Mouse (Mus musculus): ENCODE measurements at regions not wholly inside any gene's neighbourhood (a gene's known extent, or its start where the extent isn't known, plus 50 kb on each side); places are given as distances from the start of the nearest gene placed in this dataset.

GRCm38 (mm10) chr4:94376256-94376655 lies 180.1 kb upstream of the Gm10306 start:
- H3K27me3 ChIP-seq (ENCODE audit: control insufficient read depth, insufficient read depth, low read length), result no peaks in the 10 kb centered on the region
- ATAC-seq (replicated peaks; ENCODE audit: insufficient number of reproducible peaks, low FRiP score, low TSS enrichment, low read depth) (no peak), DNase-seq (ENCODE audit: low spot score) (no peak)
- H3K4me2 ChIP-seq (ENCODE audit: low read depth, low read length), result no peak overlapping the region
- H3K27ac ChIP-seq (replicated peaks; ENCODE audit: low read depth, low read length), result no peak overlapping the region
- no peaks in the 10 kb centered on the region for H3K9me3 ChIP-seq (replicated peaks; ENCODE audit: control insufficient read depth, low read length)
- no peaks in the 10 kb centered on the region for H3K4me1 ChIP-seq (ENCODE audit: control insufficient read depth, insufficient read depth, low read length)
- no peak overlapping the region for H3K9ac ChIP-seq (replicated peaks; ENCODE audit: low read length)
- no peak overlapping the region for H3K4me3 ChIP-seq (ENCODE audit: low read depth, low read length)
- no peaks in the 10 kb centered on the region for H3K36me3 ChIP-seq (replicated peaks; ENCODE audit: control insufficient read depth, insufficient read depth, low read depth, low read length)
- 96% methylated on average over 1 of the region's 1 CpGs for WGBS

- 47% methylated on average over 7 of the region's 7 CpGs for WGBS
- no peak overlapping the region for H3K27ac ChIP-seq (replicated peaks; ENCODE audit: low read depth, low read length)
- no peak for ATAC-seq (replicated peaks; ENCODE audit: insufficient number of reproducible peaks, low FRiP score, low TSS enrichment, low read depth)
- no peaks in the 10 kb centered on the region for H3K36me3 ChIP-seq (replicated peaks; ENCODE audit: control insufficient read depth, insufficient read depth, low read depth, low read length)
- H3K4me3 ChIP-seq (ENCODE audit: low read depth, low read length), result no peak overlapping the region
- H3K27me3 ChIP-seq (ENCODE audit: control insufficient read depth, insufficient read depth, low read length), result no peaks in the 10 kb centered on the region
- H3K4me2 ChIP-seq (ENCODE audit: low read depth, low read length), result no peak overlapping the region
- no peaks in the 10 kb centered on the region for H3K9me3 ChIP-seq (replicated peaks; ENCODE audit: control insufficient read depth, low read length)
- H3K9ac ChIP-seq (replicated peaks; ENCODE audit: low read length), result no peak overlapping the region
- no peaks in the 10 kb centered on the region for H3K4me1 ChIP-seq (ENCODE audit: control insufficient read depth, insufficient read depth, low read length)
- DNase-seq (ENCODE audit: low spot score), result no peak
These were observed 170.6 kb upstream of the Gm10306 start for GRCm38 (mm10) chr4:94385703-94386102.

- Histone ChIP-seq H3K27ac (replicated peaks; ENCODE audit: low read depth, low read length) (no peak overlapping the region), H3K4me1 (ENCODE audit: control insufficient read depth, insufficient read depth, low read length) (no peaks in the 10 kb centered on the region), H3K9ac (replicated peaks; ENCODE audit: low read length) (no peak overlapping the region), H3K27me3 (ENCODE audit: control insufficient read depth, insufficient read depth, low read length) (no peaks in the 10 kb centered on the region), H3K4me2 (ENCODE audit: low read depth, low read length) (no peak overlapping the region), H3K36me3 (replicated peaks; ENCODE audit: control insufficient read depth, insufficient read depth, low read depth, low read length) (no peaks in the 10 kb centered on the region), H3K4me3 (ENCODE audit: low read depth, low read length) (no peak overlapping the region), H3K9me3 (replicated peaks; ENCODE audit: control insufficient read depth, low read length) (no peaks in the 10 kb centered on the region)
- WGBS, result 58% methylated on average over 2 of the region's 2 CpGs
- no peak for ATAC-seq (replicated peaks; ENCODE audit: insufficient number of reproducible peaks, low FRiP score, low TSS enrichment, low read depth)
- no peak for DNase-seq (ENCODE audit: low spot score)
These were observed 168.0 kb upstream of the Gm10306 start for GRCm38 (mm10) chr4:94388317-94388716.

GRCm38 (mm10) chr4:94394462-94394861 lies 161.9 kb upstream of the Gm10306 start:
- H3K9ac ChIP-seq (replicated peaks; ENCODE audit: low read length), result no peak overlapping the region
- ATAC-seq (replicated peaks; ENCODE audit: insufficient number of reproducible peaks, low FRiP score, low TSS enrichment, low read depth) (no peak), DNase-seq (ENCODE audit: low spot score) (no peak)
- H3K27ac ChIP-seq (replicated peaks; ENCODE audit: low read depth, low read length), result no peak overlapping the region
- no peaks in the 10 kb centered on the region for H3K4me1 ChIP-seq (ENCODE audit: control insufficient read depth, insufficient read depth, low read length)
- WGBS, result 57% methylated on average over 2 of the region's 2 CpGs
- H3K4me3 ChIP-seq (ENCODE audit: low read depth, low read length), result no peak overlapping the region
- H3K36me3 ChIP-seq (replicated peaks; ENCODE audit: control insufficient read depth, insufficient read depth, low read depth, low read length), result no peaks in the 10 kb centered on the region
- no peaks in the 10 kb centered on the region for H3K9me3 ChIP-seq (replicated peaks; ENCODE audit: control insufficient read depth, low read length)
- no peaks in the 10 kb centered on the region for H3K27me3 ChIP-seq (ENCODE audit: control insufficient read depth, insufficient read depth, low read length)
- no peak overlapping the region for H3K4me2 ChIP-seq (ENCODE audit: low read depth, low read length)

GRCm38 (mm10) chr4:94397284-94397683 lies 159.1 kb upstream of the Gm10306 start:
- no peak for ATAC-seq (replicated peaks; ENCODE audit: insufficient number of reproducible peaks, low FRiP score, low TSS enrichment, low read depth)
- 66% methylated on average over 2 of the region's 2 CpGs for WGBS

GRCm38 (mm10) chr4:94406922-94407321 lies 149.4 kb upstream of the Gm10306 start:
- DNase-seq (ENCODE audit: low spot score), result no peak
- Histone ChIP-seq H3K36me3 (replicated peaks; ENCODE audit: control insufficient read depth, insufficient read depth, low read depth, low read length) (no peaks in the 10 kb centered on the region), H3K27ac (replicated peaks; ENCODE audit: low read depth, low read length) (no peak overlapping the region), H3K4me2 (ENCODE audit: low read depth, low read length) (no peak overlapping the region), H3K9ac (replicated peaks; ENCODE audit: low read length) (no peak overlapping the region), H3K27me3 (ENCODE audit: control insufficient read depth, insufficient read depth, low read length) (no peaks in the 10 kb centered on the region), H3K9me3 (replicated peaks; ENCODE audit: control insufficient read depth, low read length) (no peaks in the 10 kb centered on the region), H3K4me3 (ENCODE audit: low read depth, low read length) (no peak overlapping the region), H3K4me1 (ENCODE audit: control insufficient read depth, insufficient read depth, low read length) (no peaks in the 10 kb centered on the region)
- WGBS, result 71% methylated on average over 1 of the region's 1 CpGs
- no peak for ATAC-seq (replicated peaks; ENCODE audit: insufficient number of reproducible peaks, low FRiP score, low TSS enrichment, low read depth)

More at GRCm38 (mm10) chr4:94397284-94397683, 159.1 kb upstream of the Gm10306 start:
- H3K9me3 ChIP-seq (replicated peaks; ENCODE audit: control insufficient read depth, low read length), result no peaks in the 10 kb centered on the region
- no peak overlapping the region for H3K9ac ChIP-seq (replicated peaks; ENCODE audit: low read length)
- no peaks in the 10 kb centered on the region for H3K36me3 ChIP-seq (replicated peaks; ENCODE audit: control insufficient read depth, insufficient read depth, low read depth, low read length)
- H3K4me1 ChIP-seq (ENCODE audit: control insufficient read depth, insufficient read depth, low read length), result no peaks in the 10 kb centered on the region
- H3K4me2 ChIP-seq (ENCODE audit: low read depth, low read length), result no peak overlapping the region
- H3K27ac ChIP-seq (replicated peaks; ENCODE audit: low read depth, low read length), result no peak overlapping the region
- no peak for DNase-seq (ENCODE audit: low spot score)
- H3K27me3 ChIP-seq (ENCODE audit: control insufficient read depth, insufficient read depth, low read length), result no peaks in the 10 kb centered on the region
- H3K4me3 ChIP-seq (ENCODE audit: low read depth, low read length), result no peak overlapping the region

- DNase-seq (ENCODE audit: low spot score) (no peak), ATAC-seq (replicated peaks; ENCODE audit: insufficient number of reproducible peaks, low FRiP score, low TSS enrichment, low read depth) (no peak)
- Histone ChIP-seq H3K9me3 (replicated peaks; ENCODE audit: control insufficient read depth, low read length) (no peaks in the 10 kb centered on the region), H3K4me1 (ENCODE audit: control insufficient read depth, insufficient read depth, low read length) (no peaks in the 10 kb centered on the region), H3K27me3 (ENCODE audit: control insufficient read depth, insufficient read depth, low read length) (no peaks in the 10 kb centered on the region), H3K4me3 (ENCODE audit: low read depth, low read length) (no peak overlapping the region), H3K36me3 (replicated peaks; ENCODE audit: control insufficient read depth, insufficient read depth, low read depth, low read length) (no peaks in the 10 kb centered on the region), H3K27ac (replicated peaks; ENCODE audit: low read depth, low read length) (no peak overlapping the region), H3K9ac (replicated peaks; ENCODE audit: low read length) (no peak overlapping the region), H3K4me2 (ENCODE audit: low read depth, low read length) (no peak overlapping the region)
- WGBS, result 90% methylated on average over 4 of the region's 4 CpGs
These were observed 148.8 kb upstream of the Gm10306 start for GRCm38 (mm10) chr4:94407503-94407902.

- no peaks in the 10 kb centered on the region for H3K36me3 ChIP-seq (replicated peaks; ENCODE audit: control insufficient read depth, insufficient read depth, low read depth, low read length)
- DNase-seq (ENCODE audit: low spot score) (no peak), ATAC-seq (replicated peaks; ENCODE audit: insufficient number of reproducible peaks, low FRiP score, low TSS enrichment, low read depth) (no peak)
These were observed 143.7 kb upstream of the Gm10306 start for GRCm38 (mm10) chr4:94412661-94413060.

More at GRCm38 (mm10) chr4:94412661-94413060, 143.7 kb upstream of the Gm10306 start:
- H3K4me3 ChIP-seq (ENCODE audit: low read depth, low read length), result no peak overlapping the region
- no peaks in the 10 kb centered on the region for H3K4me1 ChIP-seq (ENCODE audit: control insufficient read depth, insufficient read depth, low read length)
- H3K9ac ChIP-seq (replicated peaks; ENCODE audit: low read length), result no peak overlapping the region
- WGBS, result 70% methylated on average over 2 of the region's 2 CpGs
- H3K27ac ChIP-seq (replicated peaks; ENCODE audit: low read depth, low read length), result no peak overlapping the region
- no peaks in the 10 kb centered on the region for H3K9me3 ChIP-seq (replicated peaks; ENCODE audit: control insufficient read depth, low read length)
- H3K4me2 ChIP-seq (ENCODE audit: low read depth, low read length), result no peak overlapping the region
- no peaks in the 10 kb centered on the region for H3K27me3 ChIP-seq (ENCODE audit: control insufficient read depth, insufficient read depth, low read length)

All from embryonic facial prominence, embryonic 11.5 days (tissue).